Mouse (Mus musculus) frontal cortex, adult (tissue): ENCODE results near the gene Sirpb1a.
"Not testable (repeated sequence)": the region's sequence is repeated elsewhere in the genome, so short reads cannot be mapped to it uniquely, and the experiment has no call there.

ENCODE experiments used
- ATAC-seq: cut with Nextera tagmentation; 2 replicates; pipeline ENCODE4 v1.9.2; 2017; ENCODE audit warnings: mild to moderate bottlenecking, moderate library complexity, mixed read lengths; ENCODE audit not compliant: low TSS enrichment

Gene Sirpb1a

DNA sequence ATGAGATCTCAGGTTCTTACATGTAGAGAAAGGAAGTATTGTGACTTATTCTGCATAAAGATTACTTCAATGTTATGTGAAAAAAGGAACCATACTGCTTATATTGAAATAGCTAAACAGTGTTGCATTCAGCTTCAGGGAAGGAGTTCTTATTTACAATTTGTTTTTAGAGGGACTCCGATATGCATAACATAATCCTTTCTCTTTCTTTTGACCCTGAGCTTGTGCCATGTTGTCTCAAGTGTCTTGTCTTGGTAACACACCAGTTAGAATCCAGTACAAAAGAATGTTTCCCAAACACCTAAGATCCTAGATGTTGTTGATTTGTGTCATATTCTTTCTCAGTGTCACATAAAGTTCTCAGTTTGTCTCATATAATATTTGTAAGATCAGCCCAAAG lies at the start of gene Sirpb1a:
Gene Sirpb1a (minus strand): TSS at position 74 of the 400 bp plus-strand sequence.
- not testable (repeated sequence) for ATAC-seq

DNA sequence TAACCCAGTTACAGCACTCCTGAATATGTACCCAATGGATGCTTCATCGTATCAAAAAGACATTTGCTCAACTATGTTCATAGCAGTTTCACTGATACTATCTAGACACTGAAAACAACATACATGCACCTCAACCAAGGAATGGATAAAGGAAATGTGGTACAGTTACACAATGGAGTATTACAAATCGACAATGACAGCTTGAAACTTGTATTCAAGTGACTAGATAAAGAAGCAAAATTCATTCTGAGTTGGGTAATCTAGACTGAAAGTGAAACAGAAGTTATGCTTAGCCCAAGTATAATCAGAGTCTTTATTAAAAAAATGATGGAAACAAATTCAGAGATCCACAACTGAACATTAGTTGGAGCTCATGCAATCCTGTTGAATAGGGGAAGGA lies 48.5 kb upstream of the Sirpb1a start:
- ATAC-seq, result not testable (repeated sequence)

DNA sequence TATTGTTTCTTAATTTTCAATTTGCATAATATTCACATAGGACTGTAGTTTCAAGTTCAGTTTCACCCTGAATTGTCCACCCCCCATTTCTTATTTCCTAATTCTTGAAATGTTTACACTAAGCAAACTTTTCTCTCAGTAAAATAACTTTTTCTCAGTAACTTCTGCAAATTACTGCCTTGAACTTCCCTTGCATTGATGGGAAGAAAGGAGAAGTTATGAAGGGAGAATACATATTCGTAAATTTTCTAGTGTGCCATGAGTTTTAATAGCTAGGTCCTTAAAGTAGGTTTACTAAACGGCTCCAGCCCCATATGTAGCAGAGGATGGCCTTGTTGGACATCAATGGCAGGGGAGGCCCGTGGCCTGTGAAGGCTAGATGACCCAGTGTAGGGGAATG lies 43.8 kb upstream of the Sirpb1a start:
- ATAC-seq, result not testable (repeated sequence)

DNA sequence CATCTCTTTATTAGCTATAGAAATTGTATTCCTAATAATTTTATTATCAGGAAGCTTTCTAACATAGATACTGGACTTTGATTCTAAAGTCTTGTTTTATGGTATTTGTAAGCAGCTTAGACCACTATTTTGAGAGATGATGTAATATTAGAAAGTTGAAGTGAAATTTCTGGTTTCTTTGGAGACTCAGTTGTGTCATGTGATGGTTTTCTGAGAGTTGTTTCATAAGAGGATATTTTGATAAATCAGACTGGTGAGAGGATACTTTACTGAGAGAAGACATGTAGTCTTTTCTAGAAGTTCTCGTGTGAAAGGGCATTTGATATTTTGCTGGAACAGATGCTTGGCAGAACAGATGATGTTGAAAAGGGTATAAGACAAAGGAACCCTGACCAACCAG lies 17.6 kb upstream of the Sirpb1a start:
- not testable (repeated sequence) for ATAC-seq

DNA sequence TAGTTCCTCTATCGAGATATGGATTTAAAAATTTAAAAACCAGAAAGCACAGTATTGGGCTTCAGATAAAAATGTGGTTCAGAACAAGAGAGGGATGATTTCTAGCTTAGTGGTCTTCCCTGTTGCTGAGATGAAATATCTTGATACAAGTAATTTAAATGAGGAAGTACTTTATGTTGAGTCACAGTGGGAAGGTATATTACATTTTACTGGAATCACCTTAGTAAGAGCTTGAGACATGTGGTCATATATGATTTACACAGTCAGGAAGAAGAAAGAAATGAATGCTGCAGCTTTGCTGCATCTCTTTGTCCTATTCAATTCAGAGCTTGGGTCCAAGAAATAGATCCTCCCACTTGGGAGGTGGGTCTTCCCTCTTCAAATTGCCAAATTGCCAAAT lies 13.5 kb upstream of the Sirpb1a start:
- ATAC-seq, result not testable (repeated sequence)

DNA sequence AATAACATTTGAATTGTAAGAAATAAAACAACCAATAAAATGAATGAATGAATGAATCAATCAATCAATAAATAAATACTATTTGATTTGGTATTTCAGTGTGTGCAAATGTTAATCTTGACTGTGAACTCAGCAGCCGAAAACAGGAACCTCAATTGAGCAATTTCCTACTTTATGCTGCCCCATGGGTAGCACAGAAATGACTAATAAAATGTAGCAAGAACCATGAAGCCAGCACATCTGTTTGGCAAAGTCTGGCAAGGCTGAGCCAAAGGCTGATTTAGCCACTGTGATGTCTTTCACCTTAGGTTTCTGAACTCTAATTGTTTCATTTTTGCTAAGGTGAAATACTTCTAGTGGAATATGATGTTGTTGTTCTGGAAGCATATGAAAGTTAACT lies 1.6 kb upstream of the Sirpb1a start:
- no peak for ATAC-seq

DNA sequence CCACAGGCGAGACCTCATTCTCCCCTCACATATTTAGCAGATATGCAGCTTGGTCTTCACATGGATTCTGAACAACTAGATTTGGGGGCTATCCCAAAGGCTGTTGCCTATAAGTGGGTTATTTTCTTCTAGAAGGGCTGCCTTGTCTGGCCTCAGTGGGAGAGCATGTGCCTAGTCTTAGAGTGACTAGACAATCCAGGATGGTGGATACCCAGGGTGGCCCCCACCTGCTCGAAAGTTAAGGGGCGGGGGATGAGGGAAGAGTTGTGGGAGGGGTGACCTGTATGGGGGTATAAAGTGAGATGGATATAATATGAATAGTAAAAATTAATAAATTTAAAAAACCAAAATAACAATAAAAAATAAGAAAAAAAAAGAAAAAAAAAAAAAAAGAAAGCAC lies 70.6 kb downstream of the Sirpb1a start:
- ATAC-seq, result not testable (repeated sequence)

DNA sequence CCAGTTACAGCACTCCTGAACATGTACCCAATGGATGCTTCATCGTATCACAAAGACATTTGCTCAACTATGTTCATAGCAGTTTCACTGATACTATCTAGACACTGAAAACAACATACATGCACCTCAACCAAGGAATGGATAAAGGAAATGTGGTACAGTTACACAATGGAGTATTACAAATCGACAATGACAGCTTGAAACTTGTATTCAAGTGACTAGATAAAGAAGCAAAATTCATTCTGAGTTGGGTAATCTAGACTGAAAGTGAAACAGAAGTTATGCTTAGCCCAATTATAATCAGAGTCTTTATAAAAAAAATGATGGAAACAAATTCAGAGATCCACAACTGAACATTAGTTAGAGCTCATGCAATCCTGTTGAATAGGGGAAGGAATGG lies 76.0 kb downstream of the Sirpb1a start:
- ATAC-seq, result not testable (repeated sequence)

DNA sequence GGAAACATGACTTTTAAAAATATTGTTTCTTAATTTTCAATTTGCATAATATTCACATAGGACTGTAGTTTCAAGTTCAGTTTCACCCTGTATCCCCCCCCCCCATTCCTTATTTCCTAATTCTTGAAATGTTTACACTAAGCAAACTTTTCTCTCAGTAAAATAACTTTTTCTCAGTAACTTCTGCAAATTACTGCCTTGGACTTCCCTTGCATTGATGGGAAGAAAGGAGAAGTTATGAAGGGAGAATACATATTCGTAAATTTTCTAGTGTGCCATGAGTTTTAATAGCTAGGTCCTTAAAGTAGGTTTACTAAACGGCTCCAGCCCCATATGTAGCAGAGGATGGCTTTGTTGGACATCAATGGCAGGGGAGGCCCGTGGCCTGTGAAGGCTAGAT lies 80.7 kb downstream of the Sirpb1a start:
- not testable (repeated sequence) for ATAC-seq

DNA sequence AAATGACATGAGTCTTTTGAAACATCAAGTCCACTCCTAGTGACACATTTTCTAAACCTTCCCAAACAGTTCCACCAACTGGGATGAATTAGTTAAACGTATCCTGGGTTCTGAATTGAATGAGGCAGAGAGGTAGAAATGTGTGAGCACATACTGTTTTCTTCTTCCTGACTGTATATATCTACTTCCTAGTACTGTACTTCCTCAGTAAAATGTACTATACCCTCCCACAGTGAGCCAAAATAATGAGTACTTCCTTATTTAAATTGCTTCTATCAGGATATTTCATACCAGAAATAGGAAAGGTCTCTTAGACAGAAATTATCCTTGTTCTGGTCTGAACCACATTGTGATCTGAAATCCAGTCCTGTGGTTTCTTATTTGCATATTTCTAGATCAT lies 86.0 kb downstream of the Sirpb1a start:
- no peak for ATAC-seq

DNA sequence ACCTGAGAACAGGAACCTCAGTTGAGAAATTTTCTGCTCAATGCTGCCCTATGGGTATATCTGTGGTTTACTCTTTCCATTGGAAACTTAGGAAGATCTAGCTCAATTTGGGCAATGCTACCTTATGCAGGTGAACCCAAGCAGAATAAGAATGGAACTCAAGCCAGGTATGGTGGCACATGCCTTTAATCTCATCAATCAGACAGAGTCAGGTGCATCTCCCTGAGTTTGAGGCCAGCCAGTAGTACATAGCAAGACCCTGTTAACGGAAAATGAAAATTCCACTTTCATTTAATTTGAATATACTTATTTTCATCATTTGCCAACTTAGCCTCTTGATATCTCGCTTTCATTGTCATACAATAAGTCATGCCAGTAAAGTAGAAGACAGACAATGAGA lies 92.1 kb downstream of the Sirpb1a start:
- ATAC-seq, result no peak

DNA sequence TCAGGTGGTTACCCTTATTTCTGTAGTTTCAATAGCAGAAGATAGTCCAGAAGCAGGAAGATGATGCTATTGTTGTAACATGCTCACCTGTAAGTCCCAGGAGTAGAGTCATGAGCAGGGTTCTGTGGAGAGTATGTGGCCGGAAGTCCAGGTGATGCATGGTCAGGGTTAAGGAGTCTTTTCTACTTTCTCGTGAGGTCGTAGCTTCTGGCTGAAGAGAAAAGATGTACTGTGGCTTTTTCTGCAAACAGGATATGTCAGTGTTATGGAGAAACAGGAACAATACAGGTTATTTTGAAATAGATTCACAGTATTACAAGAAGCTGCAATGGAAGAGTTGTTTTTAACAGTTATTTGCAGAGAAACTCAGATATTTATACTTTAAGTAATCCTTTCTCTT lies 94.3 kb downstream of the Sirpb1a start, which contains the start of gene Gm9733:
Gene Gm9733 (minus strand): TSS at position 240 of the 400 bp plus-strand sequence.
- no peak for ATAC-seq

DNA sequence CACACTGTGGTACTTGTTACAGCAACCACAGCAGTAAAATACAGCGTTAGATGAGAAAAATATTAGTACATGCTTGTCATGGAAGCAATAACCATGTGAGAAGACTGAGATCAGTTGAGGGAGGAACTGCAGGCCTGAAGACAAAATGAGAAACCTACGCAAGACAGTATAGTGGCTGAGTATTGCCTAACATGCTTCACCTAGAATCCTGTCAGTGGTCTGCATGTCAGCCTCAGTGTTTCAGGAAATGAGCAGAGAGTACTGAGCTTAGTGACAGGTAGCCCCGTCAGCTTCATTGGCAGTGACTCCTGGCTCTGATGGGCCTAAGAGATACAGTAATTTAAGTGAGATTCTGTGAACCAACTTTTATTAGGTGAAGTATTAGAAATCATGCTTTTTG lies 94.8 kb downstream of the Sirpb1a start:
- ATAC-seq, result no peak

DNA sequence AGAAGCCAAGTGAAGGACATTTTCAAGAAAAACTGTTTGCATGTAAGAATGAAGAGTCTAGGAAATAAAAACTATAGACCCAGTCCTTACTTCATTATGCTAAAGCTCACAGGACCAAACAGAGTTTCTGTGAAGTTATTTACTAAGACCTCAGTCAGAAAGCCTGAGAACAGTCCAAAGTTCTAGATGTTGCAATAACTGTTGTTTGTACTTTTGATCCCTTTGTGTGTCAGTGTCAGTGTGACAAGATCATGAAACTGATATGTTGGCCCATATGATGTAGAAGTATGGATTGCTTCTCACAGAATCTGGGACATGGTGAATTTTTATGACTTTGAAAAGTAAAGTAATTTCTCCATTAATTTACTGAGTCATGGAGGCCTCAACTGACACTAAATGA lies 96.8 kb downstream of the Sirpb1a start:
- no peak for ATAC-seq
